Mouse (Mus musculus): ENCODE measurements around the gene Tbk1.

The Tbk1 gene

DNA sequence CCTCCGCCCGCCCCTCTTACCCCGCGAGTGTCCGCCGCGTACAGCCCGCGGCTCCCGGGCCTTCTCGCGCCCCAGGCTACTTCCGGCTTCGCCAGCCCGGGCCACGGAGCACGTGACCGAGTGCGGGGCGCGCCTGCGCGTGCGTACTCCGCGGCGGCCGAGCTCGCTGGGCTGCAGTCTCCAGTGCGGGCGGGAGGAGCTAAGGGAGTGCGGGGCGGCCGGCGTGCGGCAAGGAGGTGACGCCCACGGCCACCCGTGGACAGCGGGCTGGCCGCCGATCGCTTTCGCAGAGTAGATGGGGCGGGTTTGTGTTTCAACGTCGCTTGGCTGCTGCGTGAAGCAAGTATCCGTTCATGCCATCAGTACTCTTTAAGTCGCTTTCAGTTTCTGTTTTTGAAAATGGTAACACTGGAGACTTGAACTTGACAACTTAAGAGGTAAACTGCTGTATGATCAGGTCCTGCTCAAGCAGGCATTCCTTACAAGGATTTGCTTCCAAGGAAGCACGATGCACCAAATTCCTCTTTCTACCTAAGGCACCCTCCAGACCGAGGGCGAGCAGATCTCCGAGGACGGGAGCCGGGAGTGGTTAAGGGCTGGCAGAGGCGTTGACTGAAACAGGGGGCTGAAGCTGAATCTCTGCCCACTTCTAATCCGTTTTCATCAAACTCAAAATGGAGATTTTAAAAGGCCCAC is at the start of gene Tbk1:
Tbk1 (minus strand) TSS at position 113 of the 696 bp plus-strand sequence.
- peak; percentile 88 for DNase-seq (ENCODE audit: low spot score)

DNA sequence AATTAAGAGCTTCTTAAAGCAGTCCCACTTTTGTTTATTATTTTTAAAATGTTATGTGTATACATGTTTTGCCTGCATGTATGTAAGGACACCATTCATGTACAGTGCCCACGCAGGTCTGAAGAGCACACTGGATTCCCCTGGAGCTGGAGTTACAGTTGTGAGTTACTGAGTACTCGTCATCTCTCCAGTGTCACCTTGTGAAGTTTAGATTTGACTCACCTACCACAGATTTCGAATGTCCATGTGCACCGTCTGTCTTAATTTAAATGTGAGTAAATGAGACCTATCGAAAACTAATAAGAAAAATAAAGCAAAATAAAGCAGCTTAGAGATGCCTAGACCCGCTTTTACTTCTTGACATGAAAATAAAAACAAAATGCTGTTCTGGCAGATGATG is 49.7 kb upstream of the Tbk1 start:
- DNase-seq (ENCODE audit: low spot score): no peak

DNA sequence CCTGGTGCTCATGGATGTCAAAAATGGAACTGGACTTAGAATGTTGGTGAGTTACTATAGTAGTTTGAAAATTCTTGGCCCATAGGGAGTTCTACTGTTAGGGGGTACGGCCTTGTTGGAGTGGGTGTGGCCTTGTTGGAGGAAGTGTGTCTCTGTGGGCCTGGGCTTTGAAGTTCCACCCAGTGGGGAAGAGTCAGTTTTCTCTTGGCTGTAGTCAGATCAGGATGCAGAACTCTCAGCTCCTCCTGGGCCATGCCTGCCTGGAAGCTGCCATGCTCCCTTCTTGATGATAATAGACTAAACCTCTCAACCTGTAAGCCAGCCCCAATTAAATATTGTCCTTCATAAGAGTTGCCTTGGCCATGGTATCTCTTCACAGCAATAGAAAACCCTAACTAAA is 47.6 kb upstream of the Tbk1 start:
- DNase-seq (ENCODE audit: low spot score): no peak

DNA sequence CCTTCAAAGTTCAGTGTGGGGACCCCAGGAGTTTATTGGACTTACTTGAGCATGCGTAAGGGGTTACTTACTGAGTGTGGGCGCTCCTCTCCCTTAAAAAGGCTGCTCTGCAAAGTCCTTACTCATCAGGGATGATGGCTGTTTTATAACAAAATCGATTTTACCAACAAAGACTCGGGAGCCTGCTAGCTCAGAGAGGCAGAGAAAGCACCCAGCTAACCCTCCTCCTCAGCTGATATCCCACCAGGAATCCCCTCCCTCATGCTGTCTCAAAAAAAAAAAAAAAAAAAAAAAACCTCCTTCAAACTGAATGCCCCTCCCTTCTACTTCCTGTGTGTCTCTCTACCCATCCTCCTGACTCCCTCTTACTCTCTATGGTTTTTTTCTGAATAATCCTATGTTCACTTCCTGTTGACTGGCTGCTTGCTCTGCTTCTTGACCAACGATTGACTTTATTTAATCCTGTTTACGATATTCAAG is 42.0 kb upstream of the Tbk1 start:
- no peak for DNase-seq (ENCODE audit: low spot score)

DNA sequence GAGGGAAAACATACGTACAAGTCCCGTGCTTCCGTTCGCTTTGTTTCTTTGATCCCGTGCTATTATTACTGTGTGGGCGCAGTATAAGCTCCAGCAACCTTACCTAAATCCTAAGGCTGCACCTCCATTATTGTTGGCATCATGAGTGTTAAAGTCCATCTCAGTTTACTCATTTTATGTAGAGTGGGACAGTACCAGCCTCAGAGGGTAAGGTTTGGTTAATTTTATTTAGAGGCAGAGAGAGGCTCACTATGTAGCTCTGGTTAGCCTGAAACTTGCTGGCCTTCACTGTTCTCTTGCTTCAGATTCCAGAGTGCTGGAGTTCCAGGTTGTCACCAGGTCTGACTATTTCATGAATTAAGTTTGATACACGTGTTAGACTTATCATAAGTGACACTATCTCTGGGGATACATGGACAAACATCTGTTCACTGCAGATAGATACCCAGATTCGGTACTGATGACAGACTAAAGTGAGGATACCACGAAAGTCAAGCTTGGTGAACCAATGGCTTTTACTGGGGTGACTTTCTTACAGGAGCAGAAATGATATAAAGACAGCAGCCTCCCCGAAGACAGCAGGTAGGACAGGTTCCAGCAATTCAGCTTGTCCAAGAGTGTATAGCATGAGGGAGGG is 40.7 kb upstream of the Tbk1 start:
- DNase-seq (ENCODE audit: low spot score): no peak

DNA sequence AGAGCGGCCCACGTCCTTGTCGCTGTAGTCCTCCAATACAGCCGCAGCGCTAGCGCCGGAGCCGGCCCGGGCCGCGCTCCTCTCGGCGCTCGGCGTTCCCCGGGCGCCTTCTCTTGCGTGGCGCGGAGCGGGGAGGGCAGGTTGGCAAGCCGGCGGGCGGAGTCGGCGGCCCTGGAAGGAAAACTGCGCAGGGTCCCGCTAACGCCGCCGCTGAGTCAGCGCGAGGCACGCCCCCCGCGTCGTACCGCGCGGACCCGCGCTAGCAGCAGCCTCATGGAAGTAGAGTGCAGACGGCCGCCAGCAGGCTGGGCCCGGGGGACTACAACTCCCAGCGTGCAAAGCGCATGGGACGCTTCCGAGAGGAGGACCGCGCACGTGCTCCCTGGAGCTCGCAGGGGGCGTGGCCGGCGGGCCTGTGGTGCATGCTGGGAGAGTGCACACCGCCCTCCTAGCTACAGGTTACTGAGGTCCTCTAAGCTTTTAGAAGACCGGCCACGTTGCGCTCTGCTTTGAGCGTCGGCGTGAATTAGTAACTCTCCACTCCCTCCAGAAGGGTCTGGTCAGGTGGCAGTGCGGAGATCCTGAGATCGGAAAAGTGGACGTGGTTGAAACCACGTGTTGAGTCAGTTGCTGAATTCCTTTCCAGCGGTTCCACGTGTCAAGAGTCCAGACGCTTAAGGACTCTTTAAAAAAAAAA is 39.7 kb upstream of the Tbk1 start, which contains the start of gene Xpot:
Xpot (minus strand) TSS at position 147 of the 697 bp plus-strand sequence.
- DNase-seq (ENCODE audit: low spot score): peak; percentile 96

DNA sequence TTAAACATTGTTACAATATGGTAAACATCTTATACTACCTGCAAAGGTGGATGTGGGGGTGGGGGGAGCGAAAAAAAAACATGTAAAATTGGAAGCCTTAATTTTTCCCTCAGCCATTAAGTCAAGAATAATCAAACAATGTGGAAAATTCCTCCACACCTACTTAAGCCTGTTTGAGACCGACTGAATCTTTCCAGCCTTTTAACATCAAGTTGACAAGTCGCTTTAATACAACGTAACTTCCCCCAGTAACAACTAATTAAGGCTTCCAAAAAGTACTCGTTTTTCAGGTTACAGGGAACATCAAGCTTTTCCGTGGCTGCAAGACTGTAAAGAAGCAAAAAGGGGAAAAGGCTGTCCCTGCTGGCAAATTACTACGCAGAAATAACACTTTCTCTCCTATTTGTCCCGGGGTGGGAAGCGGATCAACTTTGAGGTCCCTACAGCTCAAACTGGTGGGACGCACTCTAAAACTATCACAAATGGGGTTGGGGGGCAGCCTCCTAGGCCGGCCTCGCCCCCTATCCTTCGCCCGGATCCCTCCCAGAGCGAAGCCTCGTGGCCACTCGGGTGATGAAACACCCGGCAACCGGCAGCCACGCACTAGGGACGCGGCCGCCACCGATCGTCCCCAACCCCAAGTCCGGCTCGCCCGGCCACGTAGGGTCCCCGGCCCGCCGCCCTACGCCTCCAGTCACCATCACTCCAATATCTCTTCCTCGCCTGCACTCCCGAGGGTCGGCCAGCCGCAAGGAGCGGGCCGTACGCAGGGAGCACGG is 39.0 kb upstream of the Tbk1 start:
- no peak for DNase-seq (ENCODE audit: low spot score)

DNA sequence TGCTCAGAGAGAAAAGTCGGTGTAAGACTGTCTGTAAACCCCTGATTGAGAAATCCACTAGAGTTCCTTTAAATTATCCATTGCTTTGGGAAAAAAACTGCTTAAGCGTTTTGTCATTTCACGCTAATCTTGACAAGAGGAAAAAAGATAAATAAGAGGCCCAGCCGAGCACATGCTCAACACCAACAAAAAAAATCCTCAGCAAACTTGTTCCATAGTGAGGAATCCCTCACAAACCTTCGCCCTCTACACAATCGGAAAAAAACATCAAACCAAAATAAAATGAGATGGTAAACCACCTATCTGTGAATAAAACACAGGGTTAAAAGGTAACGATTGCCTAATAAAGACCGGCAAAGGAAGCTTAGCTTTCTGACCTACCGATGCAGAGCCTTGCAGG is 38.4 kb upstream of the Tbk1 start:
- DNase-seq (ENCODE audit: low spot score): no peak

DNA sequence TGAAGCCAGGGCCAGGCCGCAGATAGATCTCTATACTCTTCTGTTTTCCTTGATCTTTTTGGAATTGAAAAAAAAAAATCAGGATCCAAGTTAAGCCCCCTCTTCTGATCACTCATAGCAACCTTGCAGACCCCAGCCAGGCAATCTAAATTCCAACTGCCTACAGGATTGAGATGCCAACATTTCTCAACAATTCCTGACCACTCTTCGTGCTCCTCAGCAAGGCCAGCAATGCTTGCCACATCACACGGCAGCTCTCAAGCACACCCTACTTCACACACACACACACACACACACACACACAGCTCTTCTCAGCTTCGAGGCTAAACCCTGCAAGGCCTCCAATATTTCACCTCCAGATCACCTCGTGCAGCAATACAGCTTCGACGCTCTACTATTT is 37.1 kb upstream of the Tbk1 start:
- DNase-seq (ENCODE audit: low spot score): no peak

DNA sequence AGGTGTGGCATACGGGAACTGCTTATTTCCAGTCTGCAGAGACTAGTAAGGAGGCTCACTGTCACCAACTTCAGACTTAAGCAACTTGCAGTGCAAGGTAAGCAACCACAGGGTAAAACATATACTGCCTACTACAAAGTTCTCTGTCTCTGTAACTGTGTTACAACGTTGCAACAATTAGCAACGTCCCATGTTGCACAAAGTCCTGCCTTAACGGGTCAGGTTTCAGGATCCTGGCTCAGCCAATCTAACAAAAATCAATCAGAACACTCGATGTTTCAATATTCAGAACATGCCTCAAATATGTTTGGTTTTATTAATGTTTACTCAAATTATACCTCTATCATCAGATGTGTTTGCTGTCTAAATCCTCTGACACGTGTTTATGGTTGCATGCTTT is 35.8 kb upstream of the Tbk1 start:
- DNase-seq (ENCODE audit: low spot score): no peak

DNA sequence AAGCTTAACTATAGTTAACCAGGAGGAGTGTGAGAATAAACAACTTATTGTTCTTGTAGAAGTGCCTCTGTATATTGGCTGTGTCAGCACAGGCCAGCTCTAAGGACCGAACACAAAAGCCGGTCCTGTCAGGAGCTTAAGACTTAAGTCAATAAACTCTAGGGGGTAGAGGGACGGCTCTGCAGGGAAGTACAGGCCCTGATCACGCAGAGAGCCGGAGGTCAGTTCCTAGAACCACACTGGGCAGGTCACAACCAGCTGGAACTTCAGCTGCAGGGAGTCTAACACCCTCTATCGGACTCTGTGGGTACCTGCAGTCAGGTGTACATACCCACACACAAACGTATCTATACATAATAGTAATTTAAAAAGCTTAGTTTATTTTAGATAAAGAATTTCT is 29.3 kb upstream of the Tbk1 start:
- DNase-seq (ENCODE audit: low spot score): no peak

DNA sequence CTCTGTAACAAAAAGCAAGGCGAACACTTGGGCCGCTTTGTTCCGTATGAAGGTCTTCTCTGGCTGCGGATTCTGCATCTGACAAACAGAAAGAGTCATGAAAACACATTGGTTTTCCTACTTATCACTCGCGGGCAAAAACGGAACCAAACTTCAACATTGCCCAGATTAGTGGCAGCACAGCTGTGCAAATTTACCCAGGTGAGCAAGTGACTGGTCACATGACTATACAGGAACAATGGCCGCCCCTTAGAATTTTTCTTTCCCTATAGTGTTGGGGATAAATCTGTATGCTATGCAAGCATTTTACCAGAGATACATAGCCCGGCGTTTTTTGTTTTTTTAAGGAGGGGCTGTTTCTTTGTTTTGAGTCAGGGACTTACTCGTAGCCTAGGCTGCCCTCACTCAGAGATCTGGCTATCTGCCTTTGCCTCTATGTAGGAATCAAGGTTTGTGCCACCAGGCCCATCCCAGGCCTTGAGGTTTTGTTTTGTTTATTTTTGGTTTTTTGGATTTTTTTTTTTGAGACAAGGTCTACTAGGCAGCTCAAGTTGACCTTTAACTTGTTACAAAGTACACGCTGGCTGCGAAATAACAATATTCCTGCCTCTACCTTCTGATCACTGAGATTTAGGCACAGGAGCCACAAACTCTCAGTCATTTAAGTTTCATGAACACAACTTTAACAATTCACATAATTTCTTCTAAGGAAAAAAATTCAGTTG is 28.7 kb upstream of the Tbk1 start:
- no peak for DNase-seq (ENCODE audit: low spot score)

DNA sequence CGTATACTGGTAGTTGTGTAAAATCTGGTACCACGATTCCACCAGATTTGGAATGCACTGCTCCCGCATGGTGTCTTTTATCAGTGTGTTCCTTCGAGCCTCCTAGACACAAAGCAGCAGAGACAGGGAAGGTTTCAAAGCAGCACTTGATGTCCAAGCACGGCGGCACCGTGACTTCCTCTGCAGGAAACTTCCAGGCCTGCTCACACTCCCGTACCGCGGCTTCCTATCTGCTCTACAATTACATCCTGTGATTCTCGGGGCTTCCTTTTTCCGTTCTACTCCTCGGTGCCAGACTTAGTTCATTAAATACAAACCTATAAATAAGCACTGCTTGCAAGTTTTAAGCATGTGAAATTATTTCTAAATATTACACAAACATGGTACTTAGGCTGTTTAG is 27.0 kb upstream of the Tbk1 start:
- no peak for DNase-seq (ENCODE audit: low spot score)

DNA sequence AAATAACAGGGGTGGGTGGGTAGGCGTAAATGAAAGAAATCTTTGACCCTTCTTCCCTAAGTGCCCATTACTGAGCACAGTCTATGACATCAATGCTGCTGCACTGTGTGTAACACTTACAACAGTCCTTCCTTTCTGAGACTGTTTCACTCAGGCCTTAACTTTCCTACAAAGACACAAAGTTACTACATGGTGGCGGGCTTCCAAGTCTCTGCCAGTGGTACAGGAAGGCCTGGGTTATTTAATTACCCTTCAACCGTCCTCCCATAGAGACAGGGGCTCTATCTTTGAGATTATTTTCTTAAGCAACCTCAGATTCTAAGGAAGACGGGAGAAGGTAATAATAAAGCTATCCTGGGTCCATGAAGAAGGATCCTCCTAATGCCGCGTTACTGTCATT is 25.9 kb upstream of the Tbk1 start:
- DNase-seq (ENCODE audit: low spot score): no peak

DNA sequence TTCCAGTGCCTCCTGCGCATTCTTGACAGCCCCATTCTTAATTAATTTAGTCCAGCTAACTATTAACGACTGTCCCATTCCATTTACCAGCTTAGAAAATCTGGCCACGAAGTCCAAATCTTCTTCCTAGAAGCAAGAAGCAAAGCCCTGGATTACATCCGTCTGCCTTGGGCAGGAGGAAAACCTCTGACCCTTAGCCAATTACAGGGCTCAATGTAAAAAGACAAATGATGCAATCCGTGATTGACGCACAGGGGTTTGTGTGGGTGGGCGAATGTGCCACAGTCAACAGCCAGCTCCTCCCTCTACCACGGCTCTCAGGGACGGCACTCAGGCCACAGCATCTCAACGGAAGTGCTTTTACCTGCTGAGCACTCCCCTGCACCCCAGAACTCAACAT is 25.0 kb upstream of the Tbk1 start:
- DNase-seq (ENCODE audit: low spot score): no peak

DNA sequence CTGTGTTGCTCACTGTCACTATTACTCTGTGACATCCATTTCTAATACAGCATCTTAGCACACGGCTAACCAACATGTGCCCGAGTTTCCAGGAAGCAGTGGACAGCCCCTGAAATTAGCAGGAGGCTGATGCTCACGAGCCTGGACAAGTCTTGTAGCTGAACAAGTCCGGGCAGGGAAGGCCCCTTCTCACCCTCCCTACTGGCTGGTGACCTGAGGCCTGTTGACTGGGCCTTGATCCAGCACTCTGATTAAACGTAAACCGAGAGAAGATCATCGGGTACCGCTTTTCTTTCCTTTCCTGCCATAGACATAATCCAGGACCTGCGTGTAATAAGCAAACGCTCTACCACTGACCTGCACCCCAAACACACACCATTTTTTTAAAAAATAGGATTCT is 21.6 kb upstream of the Tbk1 start:
- DNase-seq (ENCODE audit: low spot score): no peak

DNA sequence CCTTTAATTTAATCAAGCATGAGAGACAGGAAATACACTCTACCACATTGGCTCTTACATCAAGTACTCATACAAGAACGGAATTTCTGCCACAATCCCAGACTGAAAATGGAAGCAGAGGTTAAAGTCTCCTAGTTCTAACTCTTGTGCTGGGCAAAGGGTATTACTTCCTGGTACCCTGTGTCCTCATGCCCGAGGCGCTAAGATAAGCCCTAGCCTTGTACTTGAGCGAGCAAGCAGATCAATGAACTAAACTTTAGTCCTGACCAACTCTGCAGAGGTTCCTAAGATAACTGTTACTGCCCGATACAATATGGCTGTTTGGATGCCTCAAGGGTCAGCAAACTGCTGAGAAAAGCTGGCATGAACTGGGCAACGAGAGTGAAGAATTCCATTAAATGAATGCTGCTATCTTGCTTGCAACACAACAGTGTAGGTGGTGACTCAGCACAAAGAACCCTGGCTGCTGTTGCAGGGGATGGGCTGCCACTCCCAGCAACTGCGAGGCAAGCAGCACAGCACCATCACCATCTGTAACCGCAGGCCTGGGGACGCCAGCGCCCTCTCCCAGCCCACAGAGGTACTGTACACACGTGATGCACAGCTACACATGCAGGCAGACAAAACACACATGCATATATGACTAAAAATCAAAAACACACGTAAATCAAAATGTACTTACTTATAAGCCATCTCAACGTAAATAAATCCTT is 18.2 kb upstream of the Tbk1 start:
- no peak for DNase-seq (ENCODE audit: low spot score)

DNA sequence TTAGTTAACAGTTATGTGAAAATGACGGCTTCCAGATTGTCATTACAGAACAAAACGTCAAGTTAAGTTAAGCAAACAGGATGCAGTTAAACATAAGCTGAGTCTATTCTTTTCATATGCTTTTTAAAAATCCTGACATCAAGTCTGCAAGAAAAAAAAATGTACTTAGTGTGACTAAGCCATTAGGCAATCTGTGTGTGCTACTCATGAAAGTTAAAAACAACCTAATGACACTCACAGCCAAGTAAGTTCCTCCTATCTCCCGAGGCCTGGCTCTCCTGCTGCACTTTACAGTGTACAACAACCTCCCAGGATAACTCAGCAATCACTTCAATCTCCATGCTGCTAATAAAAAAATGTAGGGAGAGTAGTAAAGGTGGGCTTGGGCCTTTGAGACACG is 17.0 kb upstream of the Tbk1 start:
- no peak for DNase-seq (ENCODE audit: low spot score)

DNA sequence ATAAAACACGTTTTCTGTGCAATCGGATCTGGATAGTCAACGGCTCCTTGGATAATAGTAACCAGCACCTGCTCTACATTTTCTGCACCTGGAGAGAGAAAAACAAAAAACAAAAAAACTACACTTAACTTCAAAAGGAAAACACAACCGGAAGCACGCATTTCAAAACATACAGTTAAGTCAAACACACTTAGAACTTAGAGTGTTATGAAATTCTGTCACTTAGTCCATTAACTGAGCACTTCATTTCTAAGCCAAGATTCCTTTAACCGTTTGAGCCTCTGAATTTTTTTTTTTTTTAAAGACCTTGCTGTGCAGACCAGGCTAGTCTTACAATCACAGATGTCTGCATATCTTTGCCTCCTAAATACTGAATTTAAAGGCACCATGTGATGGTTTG is 14.7 kb upstream of the Tbk1 start:
- DNase-seq (ENCODE audit: low spot score): no peak

DNA sequence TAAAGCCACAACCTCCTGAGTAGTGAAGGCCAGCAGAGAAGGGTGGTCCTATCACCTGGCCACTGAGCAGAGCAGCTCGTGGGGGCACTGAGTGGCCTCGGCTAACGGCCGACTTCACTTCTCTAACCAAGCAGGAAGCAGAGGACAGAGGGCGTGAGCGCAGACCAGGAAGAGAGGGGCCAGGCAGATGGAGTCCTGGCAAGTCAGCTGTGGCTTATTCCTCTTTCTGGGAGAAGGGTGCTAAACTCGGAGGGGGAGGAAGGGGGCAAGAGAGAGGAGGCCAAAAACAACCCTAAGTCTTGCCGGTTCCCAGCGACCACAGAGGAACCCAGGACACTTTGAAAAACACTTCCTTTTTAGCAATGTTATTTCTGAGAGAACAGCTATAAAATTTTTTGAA is 10.0 kb upstream of the Tbk1 start:
- DNase-seq (ENCODE audit: low spot score): no peak

DNA sequence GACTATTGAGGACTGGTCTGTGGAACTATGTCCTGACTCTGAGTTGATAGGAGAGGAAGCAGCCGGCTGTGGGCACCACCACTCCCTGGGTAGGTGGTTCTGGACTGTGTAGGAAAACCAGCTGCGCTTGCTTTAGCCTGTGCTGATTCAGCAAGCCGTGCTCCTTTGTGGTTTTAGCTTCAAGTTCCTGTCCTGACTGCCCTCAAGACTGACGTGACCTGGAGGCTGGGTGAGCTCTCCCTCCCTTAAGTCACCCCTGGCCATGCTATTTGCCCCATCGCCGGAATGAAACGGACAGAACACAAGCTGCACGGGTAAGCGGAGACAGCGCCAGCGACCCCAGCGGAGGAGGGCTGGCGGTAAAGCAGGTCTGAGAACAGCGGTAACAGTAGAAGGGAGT is 4.5 kb upstream of the Tbk1 start:
- no peak for DNase-seq (ENCODE audit: low spot score)
